Mouse (Mus musculus) liver, embryonic 12.5 days (tissue): ENCODE data around the gene Pex1. TPM values are rescaled to one million over a fixed set of nuclear protein-coding genes. Genes with fewer than 3 reads are reported as not detected.
"Not testable (repeated sequence)": the region's sequence is repeated elsewhere in the genome, so short reads cannot be mapped to it uniquely, and the experiment has no call there.

Source experiments
- ATAC-seq: fragments of 200-750 bp; cut with Nextera tagmentation; 2 replicates; pipeline ENCODE4 v1.8.0; 2017; ENCODE audit warnings: moderate number of reproducible peaks, mild to moderate bottlenecking, moderate library complexity
- H3K27ac ChIP-seq: fragments of 300-500 bp; sonication (generic); 2 replicates; pipeline ENCODE4 v1.5.1; 2016; ENCODE audit warnings: mild to moderate bottlenecking
- H3K27me3 ChIP-seq: fragments of 300-500 bp; sonication (generic); replicated peaks from 2 replicates; pipeline ENCODE4 v1.6.1; 2016; ENCODE audit warnings: mild to moderate bottlenecking, moderate library complexity
- H3K36me3 ChIP-seq: fragments of 300-500 bp; sonication (generic); 2 replicates; pipeline ENCODE4 v1.6.1; 2016; ENCODE audit warnings: mild to moderate bottlenecking, moderate library complexity
- H3K4me1 ChIP-seq: fragments of 300-500 bp; sonication (generic); 2 replicates; pipeline ENCODE4 v1.6.1; 2016
- H3K4me2 ChIP-seq: fragments of 300-500 bp; sonication (generic); 2 replicates; pipeline ENCODE4 v1.6.1; 2016; ENCODE audit warnings: mild to moderate bottlenecking, moderate library complexity
- H3K4me3 ChIP-seq: fragments of 300-500 bp; sonication (generic); 2 replicates; pipeline ENCODE4 v1.5.1; 2016; ENCODE audit warnings: mild to moderate bottlenecking, moderate library complexity
- H3K9ac ChIP-seq: fragments of 300-500 bp; sonication (generic); 2 replicates; pipeline ENCODE4 v1.6.1; 2016; ENCODE audit warnings: mild to moderate bottlenecking, moderate library complexity
- H3K9me3 ChIP-seq: fragments of 300-500 bp; sonication (generic); replicated peaks from 2 replicates; pipeline ENCODE4 v1.6.1; 2016; ENCODE audit warnings: mild to moderate bottlenecking, moderate library complexity
- WGBS: fragments of 180-500 bp; shearing (Covaris S2); methylation state at CpG from one replicate; pipeline ENCODE4 v1.1.7; 2016; ENCODE audit not compliant: insufficient replicate concordance; 5-methylcytosine and 5-hydroxymethylcytosine counted together
- polyA plus RNA-seq: library from polyadenylated mRNA; unstranded; fragments of >200 nt; fragmentation: Nextera tagmentation; extraction: Ambion mirVana; gene quantifications from 2 replicates; pipeline ENCODE4 v1.2.1, GENCODE M21; 2016

The Pex1 gene
- polyA plus RNA-seq, 1 experiment from 2014 or later, result 7.3 TPM

DNA sequence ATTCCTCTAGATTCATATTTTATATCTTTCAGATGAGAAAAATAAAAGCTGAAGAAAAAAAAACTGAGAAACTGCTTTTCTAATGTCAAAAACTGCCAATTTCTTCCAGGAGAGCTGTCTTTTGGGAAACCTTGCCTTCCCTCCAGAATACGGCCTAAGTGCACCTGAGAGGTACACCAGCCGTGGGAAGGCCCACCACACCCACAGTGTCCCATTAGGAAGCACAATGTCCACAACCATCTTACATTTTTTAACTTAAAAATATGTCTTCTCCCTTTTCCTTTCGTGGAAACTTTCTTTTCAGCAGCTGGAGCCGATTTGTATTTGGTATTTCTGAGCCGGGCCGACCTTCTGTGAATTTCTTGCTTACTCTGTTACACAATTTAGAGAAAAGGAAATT, 50.7 kb downstream of the Pex1 start:
- H3K4me1 ChIP-seq, result peaks cover 30% of the 10 kb centered on the region
- H3K27me3 ChIP-seq, result no peaks in the 10 kb centered on the region
- H3K9ac ChIP-seq, result peak overlapping the region; percentile 95
- H3K4me3 ChIP-seq, result peak overlapping the region; percentile 98
- 33% methylated on average over 6 of the region's 6 CpGs for WGBS
- H3K9me3 ChIP-seq, result no peaks in the 10 kb centered on the region
- peaks cover 40% of the 10 kb centered on the region for H3K36me3 ChIP-seq
- peak overlapping the region; percentile 97; the same call in 1 of the 2 replicates for H3K27ac ChIP-seq
- H3K4me2 ChIP-seq, result peak overlapping the region; percentile 75
- ATAC-seq, result no peak

DNA sequence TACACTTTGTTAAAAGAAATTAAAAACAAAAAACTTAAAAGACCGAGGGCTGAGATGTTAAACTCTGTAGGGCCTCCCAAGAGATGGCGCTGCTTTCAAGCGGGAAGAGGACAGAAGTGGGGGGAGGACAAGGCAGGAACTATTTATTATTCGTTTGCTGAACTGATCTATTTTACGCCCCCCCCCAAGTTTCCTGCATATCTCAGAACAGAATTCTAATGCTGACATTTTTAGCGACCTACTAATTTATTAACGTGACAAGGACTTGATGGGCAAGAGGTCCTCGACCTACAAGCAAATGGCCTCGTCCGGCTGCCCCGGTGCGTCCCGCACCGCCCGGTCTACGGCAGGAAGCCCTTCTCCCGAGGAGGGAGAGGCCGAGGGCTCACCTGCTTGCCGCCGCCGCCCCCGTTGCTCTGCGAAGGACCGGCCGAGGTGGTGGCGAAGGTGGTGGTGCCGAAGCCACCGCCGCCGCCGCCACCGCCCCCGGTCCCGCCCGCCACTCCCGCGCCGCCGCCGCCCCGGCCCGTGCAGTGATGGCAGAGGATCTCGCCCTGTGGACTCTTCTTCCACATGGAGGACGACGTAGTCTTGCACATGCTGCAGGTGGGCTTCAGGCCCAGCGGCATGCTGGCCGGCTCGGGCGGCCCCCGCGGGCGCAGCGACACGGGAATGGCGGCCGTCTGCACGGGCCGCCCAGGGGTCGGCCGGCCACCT, 51.3 kb downstream of the Pex1 start:
- Histone ChIP-seq H3K36me3 (peaks cover 34% of the 10 kb centered on the region), H3K4me1 (peaks cover 34% of the 10 kb centered on the region), H3K9ac (peak overlapping the region; percentile 95), H3K4me3 (peak overlapping the region; percentile 98), H3K9me3 (no peaks in the 10 kb centered on the region), H3K27ac (peak overlapping the region; percentile 97), H3K27me3 (no peaks in the 10 kb centered on the region), H3K4me2 (peak overlapping the region; percentile 75)
- ATAC-seq, result peak; percentile 72
- WGBS, result 0% methylated on average over 41 of the region's 60 CpGs

DNA sequence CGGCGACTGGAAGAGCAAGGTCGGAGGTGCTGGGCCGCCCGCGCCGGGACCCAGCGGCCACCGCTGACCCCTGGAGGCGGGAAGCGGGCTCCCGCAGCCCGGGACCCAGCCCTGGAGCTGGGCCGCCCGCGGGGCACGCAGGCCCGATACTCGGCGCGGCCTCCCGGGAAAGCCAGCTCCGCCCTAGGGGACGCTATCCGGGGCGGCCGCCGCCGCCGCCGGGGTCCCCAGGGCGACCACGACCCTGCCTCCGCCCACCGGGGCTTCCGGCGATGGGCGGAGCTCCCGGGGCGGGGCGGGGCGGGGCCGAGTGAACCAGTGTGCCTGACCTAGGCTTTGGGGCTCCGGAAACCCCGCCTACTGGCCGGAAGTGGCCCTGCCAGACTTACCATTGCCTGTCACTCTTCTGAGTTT, 51.8 kb downstream of the Pex1 start:
- H3K4me3 ChIP-seq, result peak overlapping the region; percentile 98
- H3K4me1 ChIP-seq, result peaks cover 35% of the 10 kb centered on the region
- peak overlapping the region; percentile 75 for H3K4me2 ChIP-seq
- H3K9me3 ChIP-seq, result no peaks in the 10 kb centered on the region
- H3K9ac ChIP-seq, result peak overlapping the region; percentile 95
- peak overlapping the region; percentile 97 for H3K27ac ChIP-seq
- H3K36me3 ChIP-seq, result peaks cover 29% of the 10 kb centered on the region
- WGBS, result 0% methylated on average over 26 of the region's 46 CpGs
- ATAC-seq, result peak; percentile 94
- no peaks in the 10 kb centered on the region for H3K27me3 ChIP-seq

DNA sequence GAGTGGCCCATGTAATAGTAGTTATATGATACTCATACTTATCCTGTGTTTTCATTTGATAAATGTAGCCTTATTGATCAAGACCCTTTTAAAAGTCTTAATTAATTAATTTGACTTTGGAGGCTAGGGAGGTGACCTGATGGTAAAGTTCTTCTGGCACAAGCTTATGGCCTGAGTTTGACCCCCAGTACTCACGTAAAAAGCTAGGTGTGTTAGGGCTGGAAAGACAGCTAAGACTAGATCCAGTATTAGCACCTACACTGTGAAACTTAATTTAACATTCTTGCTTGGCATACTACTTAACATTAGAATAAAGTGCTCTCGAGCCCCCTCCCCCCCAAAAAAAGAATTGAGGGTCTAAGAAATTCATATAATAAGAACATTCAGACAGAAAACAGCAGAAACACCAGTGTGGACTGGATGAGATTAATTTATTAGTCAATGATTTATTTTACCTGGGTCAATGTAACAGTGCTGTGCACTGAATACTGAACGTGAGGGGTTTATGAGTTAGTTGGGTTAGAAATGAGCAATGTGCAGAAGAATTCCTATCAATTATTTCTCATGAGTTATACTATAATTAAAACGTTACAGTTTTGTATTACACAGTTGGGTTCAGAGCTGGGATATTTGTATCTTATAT, 52.5 kb downstream of the Pex1 start:
- Histone ChIP-seq H3K4me1 (peaks cover 35% of the 10 kb centered on the region), H3K4me3 (peak overlapping the region; percentile 98), H3K9me3 (no peaks in the 10 kb centered on the region), H3K27ac (peak overlapping the region; percentile 10; the same call in 1 of the 2 replicates), H3K9ac (no peak overlapping the region), H3K36me3 (peaks cover 22% of the 10 kb centered on the region), H3K27me3 (no peaks in the 10 kb centered on the region), H3K4me2 (peak overlapping the region; percentile 75)
- no peak for ATAC-seq
- 40% methylated on average over 4 of the region's 4 CpGs for WGBS

DNA sequence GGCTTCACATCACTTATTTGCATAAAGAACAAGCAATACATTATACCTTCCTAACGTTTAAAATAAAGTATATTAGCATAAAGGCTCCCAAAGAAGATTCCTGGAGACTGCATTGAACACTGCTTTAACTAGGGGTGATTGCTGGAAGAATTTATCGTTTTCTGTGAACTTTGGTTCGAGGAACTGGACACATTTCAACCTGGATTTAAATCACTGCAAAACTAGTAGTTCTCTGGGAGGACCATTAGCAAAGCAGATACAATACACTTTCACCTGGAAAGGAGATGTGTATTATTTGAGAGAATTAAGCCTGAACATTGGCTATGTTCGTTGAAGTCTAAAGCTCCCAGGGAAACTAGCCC, 53.0 kb downstream of the Pex1 start:
- no peak overlapping the region for H3K4me3 ChIP-seq
- H3K36me3 ChIP-seq, result peaks cover 19% of the 10 kb centered on the region
- no peaks in the 10 kb centered on the region for H3K27me3 ChIP-seq
- H3K9ac ChIP-seq, result no peak overlapping the region
- no peak overlapping the region for H3K4me2 ChIP-seq
- 55% methylated on average over 4 of the region's 4 CpGs for WGBS
- H3K9me3 ChIP-seq, result no peaks in the 10 kb centered on the region
- ATAC-seq, result no peak
- no peak overlapping the region for H3K27ac ChIP-seq
- peaks cover 35% of the 10 kb centered on the region for H3K4me1 ChIP-seq

DNA sequence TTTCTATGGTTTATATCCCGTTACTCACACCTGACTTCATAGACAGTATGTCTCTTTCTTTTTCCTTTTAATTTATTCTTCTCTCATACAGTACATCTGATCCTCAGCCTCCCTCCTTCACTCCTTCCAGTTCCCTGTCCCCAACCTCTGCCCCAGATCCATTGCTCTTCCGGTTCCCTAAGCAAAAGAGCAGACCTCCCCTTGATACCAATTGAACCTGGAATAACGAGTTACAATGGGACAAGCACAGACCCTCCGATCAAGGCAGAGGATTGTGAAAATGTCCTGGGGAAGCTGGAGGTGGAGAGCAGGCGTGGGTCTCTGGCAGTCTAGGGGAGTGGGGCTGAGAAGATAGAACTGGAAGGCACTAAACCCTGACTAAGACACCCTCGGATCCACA, 55.0 kb downstream of the Pex1 start, which contains the start of gene Tmbim7:
Tmbim7 (plus strand) TSS at position 301 of the 400 bp plus-strand sequence.
- no peak within 1 kb of the TSS for H3K4me3 ChIP-seq
- H3K36me3 ChIP-seq, result no peaks in the 10 kb centered on the region
- no peak for ATAC-seq
- H3K9ac ChIP-seq, result no peak within 1 kb of the TSS
- H3K27ac ChIP-seq, result no peak within 1 kb of the TSS
- WGBS, result 69% methylated on average over 6 of the region's 6 CpGs
- H3K4me2 ChIP-seq, result no peak within 1 kb of the TSS
- no peaks in the 10 kb centered on the region for H3K27me3 ChIP-seq
- peaks cover 25% of the 10 kb centered on the region for H3K4me1 ChIP-seq
- no peaks in the 10 kb centered on the region for H3K9me3 ChIP-seq

DNA sequence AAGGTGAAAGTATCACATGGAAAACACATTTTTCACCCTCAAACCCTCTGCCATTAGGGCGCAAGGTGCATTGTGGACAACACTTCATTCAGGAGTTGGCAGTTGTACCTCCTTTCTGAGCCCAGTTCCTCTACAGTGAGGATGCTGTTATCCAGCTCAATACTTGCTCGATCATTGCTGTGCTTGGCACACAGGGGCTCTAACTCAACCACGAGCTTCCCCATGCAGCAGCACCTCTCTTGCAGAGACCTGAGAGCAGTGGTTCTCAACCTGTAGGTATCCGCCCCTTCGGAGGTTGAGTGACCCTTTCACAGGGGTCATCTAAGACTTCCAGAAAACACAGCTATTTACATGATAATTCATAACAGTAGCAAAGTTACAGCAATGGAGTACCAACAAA, 55.8 kb downstream of the Pex1 start:
- Histone ChIP-seq H3K27ac (no peak overlapping the region), H3K9me3 (no peaks in the 10 kb centered on the region), H3K27me3 (no peaks in the 10 kb centered on the region), H3K9ac (no peak overlapping the region), H3K4me1 (peaks cover 22% of the 10 kb centered on the region), H3K4me2 (no peak overlapping the region), H3K36me3 (no peaks in the 10 kb centered on the region), H3K4me3 (no peak overlapping the region)
- ATAC-seq, result no peak
- WGBS, result 63% methylated on average over 5 of the region's 5 CpGs

DNA sequence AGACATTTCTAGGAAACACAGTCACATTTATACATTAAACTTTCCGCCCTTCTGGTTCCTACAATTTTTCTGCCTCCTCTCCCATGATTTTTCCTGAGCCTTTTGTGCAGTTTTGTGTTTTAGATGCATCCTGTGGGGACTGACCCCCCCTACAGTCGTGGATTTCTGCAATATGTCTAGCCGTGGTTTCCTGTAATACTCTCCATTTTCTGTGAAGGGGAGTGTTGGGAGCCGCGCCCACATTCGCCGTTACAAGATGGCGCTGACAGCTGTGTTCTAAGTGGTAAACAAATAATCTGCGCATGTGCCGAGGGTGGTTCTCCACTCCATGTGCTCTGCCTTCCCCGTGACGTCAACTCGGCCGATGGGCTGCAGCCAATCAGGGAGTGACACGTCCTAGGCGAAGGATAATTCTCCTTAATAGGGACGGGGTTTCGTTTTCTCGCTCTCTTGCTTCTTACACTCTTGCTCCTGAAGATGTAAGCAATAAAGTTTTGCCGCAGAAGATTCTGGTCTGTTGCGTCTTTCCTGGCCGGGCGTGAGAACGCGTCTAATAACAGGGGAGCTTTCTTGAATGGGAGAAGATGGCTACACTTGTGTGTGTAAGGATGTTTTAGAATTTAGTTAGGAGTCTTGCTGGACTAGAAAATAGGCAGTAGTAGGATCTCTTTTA, 57.2 kb downstream of the Pex1 start:
- 85% methylated on average over 18 of the region's 25 CpGs for WGBS
- not testable (repeated sequence) for H3K27me3 ChIP-seq, H3K9ac ChIP-seq, H3K36me3 ChIP-seq, ATAC-seq, H3K4me3 ChIP-seq, H3K9me3 ChIP-seq, H3K4me2 ChIP-seq, H3K27ac ChIP-seq
- H3K4me1 ChIP-seq, result peaks cover 20% of the 10 kb centered on the region

DNA sequence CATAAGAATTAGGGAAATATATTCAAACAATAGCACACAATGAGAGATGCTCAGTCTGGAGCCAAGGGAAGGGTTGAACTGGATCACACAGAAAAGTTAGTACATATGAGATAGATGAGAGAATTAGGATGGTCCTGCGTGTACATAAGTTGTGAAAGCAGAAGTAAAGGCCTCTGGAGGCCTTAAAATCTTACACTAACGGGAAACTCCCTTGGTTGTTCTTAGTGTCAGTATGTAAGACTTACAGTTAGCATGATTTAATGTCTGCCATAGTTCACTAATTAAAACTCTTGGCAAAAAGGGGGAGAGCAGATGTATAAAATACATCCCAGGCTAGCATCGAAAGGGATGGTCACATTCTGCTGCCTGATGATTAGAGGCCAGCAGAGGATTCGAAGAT, 57.9 kb downstream of the Pex1 start:
- H3K9me3 ChIP-seq, result no peaks in the 10 kb centered on the region
- no peaks in the 10 kb centered on the region for H3K27me3 ChIP-seq
- no peak overlapping the region for H3K27ac ChIP-seq
- H3K36me3 ChIP-seq, result no peaks in the 10 kb centered on the region
- no peak overlapping the region for H3K4me3 ChIP-seq
- no peak for ATAC-seq
- WGBS, result 72% methylated on average over 4 of the region's 4 CpGs
- no peak overlapping the region for H3K9ac ChIP-seq
- H3K4me2 ChIP-seq, result no peak overlapping the region
- H3K4me1 ChIP-seq, result peaks cover 14% of the 10 kb centered on the region

DNA sequence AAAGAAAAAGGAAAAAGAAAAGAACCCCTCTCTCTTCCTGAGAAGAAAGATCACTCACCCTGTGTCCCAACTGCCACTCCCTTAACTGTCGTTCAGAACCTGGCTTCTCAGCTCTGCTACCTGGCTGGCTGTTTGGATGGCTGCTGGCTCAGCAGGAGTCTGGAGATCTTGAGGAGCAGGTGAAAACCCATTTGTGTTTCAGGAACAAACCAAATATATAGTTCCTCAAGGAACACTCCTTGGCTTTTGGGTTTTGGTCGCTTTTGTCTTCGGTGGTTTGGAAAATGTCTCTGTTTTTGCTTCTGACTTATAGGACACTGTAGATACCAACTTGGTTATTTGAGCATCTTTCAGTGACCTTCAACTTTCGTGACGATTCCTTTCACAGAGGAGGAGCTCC, 61.2 kb downstream of the Pex1 start, which contains the start of gene Gatad1:
Gatad1 (minus strand) TSS at position 101 of the 400 bp plus-strand sequence.
- H3K27ac ChIP-seq, result no peak within 1 kb of the TSS
- H3K4me3 ChIP-seq, result no peak within 1 kb of the TSS
- H3K9me3 ChIP-seq, result no peaks in the 10 kb centered on the region
- H3K4me1 ChIP-seq, result 0 out of 2 replicates have a peak, but pooled peaks cover 1% of the 10 kb centered on the region
- no peak within 1 kb of the TSS for H3K9ac ChIP-seq
- 77% methylated on average over 5 of the region's 5 CpGs for WGBS
- no peak within 1 kb of the TSS for H3K4me2 ChIP-seq
- ATAC-seq, result no peak
- no peaks in the 10 kb centered on the region for H3K36me3 ChIP-seq
- no peaks in the 10 kb centered on the region for H3K27me3 ChIP-seq

DNA sequence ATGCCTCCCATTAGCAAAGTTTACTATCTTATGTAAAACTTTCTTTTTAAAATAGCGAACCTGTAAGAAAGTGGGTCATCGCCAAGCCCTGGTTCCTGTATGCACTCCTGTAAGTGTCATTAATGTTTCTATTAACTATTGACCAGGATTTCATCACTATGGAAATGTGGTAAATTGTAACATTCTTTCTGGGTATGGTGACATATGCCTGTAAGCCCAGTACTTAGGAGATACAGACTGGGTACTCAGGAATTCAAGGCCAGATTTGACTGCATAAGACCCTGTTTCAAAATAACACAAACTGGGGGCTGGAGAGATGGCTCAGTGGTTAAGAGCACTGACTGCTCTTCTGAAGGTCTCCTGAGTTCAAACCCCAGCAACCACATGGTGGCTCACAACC, 69.4 kb downstream of the Pex1 start:
- no peaks in the 10 kb centered on the region for H3K36me3 ChIP-seq
- no peak overlapping the region for H3K9ac ChIP-seq
- no peaks in the 10 kb centered on the region for H3K27me3 ChIP-seq
- no peak overlapping the region for H3K4me3 ChIP-seq
- H3K4me1 ChIP-seq, result peaks cover 9% of the 10 kb centered on the region
- no peaks in the 10 kb centered on the region for H3K9me3 ChIP-seq
- no peak overlapping the region for H3K27ac ChIP-seq
- ATAC-seq, result no peak
- 78% methylated on average over 2 of the region's 2 CpGs for WGBS
- no peak overlapping the region for H3K4me2 ChIP-seq

DNA sequence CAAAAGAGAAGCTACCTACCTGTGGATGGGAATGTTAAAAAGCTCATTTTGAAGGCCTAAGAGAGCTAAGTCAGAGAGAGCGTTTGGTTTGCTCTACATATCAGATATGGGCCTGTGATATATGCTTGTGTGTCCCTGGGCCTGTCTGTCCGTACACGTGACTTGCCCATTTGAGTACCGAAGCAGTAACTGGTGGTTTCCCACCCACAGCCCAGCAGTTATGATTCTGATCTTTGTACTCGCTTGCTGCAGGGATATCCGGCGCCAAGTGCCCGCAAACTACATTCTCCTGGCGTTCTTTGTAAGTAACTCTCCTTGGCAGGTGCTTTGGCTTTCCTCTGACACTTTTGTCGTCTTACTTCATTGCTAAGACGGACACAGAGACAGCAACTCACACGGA, 70.7 kb downstream of the Pex1 start:
- Histone ChIP-seq H3K27ac (no peak overlapping the region), H3K27me3 (no peaks in the 10 kb centered on the region), H3K4me2 (no peak overlapping the region), H3K4me3 (no peak overlapping the region), H3K4me1 (peaks cover 14% of the 10 kb centered on the region), H3K9ac (no peak overlapping the region), H3K9me3 (no peaks in the 10 kb centered on the region), H3K36me3 (no peaks in the 10 kb centered on the region)
- 59% methylated on average over 12 of the region's 12 CpGs for WGBS
- ATAC-seq, result no peak
